Mouse (Mus musculus): Measurements from ENCODE around the gene Evi5. TPM values are rescaled to one million over a fixed set of nuclear protein-coding genes. Genes with fewer than 3 reads are reported as not detected.

The Evi5 gene
- polyA plus RNA-seq, 1 experiment from 2014 or later = 51.7 TPM

- no peak for ATAC-seq
- Histone ChIP-seq H3K9me3 (replicated peaks) (no peaks in the 10 kb centered on the region), H3K4me3 (no peak overlapping the region), H3K27me3 (no peaks in the 10 kb centered on the region), H3K4me2 (no peak overlapping the region), H3K36me3 (ENCODE audit: poor library complexity, severe bottlenecking) (peaks cover 5% of the 10 kb centered on the region; the same call in 1 of the 2 replicates), H3K4me1 (no peaks in the 10 kb centered on the region), H3K9ac (no peak overlapping the region), H3K27ac (no peak overlapping the region)
- WGBS = 95% methylated on average over 5 of the region's 5 CpGs
These were observed 34.2 kb downstream of the Evi5 start for GRCm38 (mm10) chr5:107840549-107841238.

- 71% methylated on average over 3 of the region's 3 CpGs for WGBS
- no peaks in the 10 kb centered on the region for H3K27me3 ChIP-seq
- no peak overlapping the region for H3K4me2 ChIP-seq
- H3K9me3 ChIP-seq (replicated peaks) = no peaks in the 10 kb centered on the region
- no peak for ATAC-seq
- no peak overlapping the region for H3K27ac ChIP-seq
- no peaks in the 10 kb centered on the region for H3K4me1 ChIP-seq
- no peak overlapping the region for H3K4me3 ChIP-seq
- H3K9ac ChIP-seq = no peak overlapping the region
- H3K36me3 ChIP-seq (ENCODE audit: poor library complexity, severe bottlenecking) = peaks cover 5% of the 10 kb centered on the region; the same call in 1 of the 2 replicates
These were observed 35.8 kb downstream of the Evi5 start for GRCm38 (mm10) chr5:107838891-107839644.

GRCm38 (mm10) chr5:107834287-107834686 lies 40.6 kb downstream of the Evi5 start:
- WGBS = 82% methylated on average over 1 of the region's 1 CpGs
- Histone ChIP-seq H3K36me3 (ENCODE audit: poor library complexity, severe bottlenecking) (peaks cover 12% of the 10 kb centered on the region), H3K4me1 (no peaks in the 10 kb centered on the region), H3K4me3 (no peak overlapping the region), H3K9me3 (replicated peaks) (peaks cover 3% of the 10 kb centered on the region; the same call in 1 of the 2 replicates), H3K27ac (no peak overlapping the region), H3K27me3 (no peaks in the 10 kb centered on the region), H3K4me2 (no peak overlapping the region), H3K9ac (no peak overlapping the region)
- ATAC-seq = no peak

GRCm38 (mm10) chr5:107831351-107831750 lies 43.6 kb downstream of the Evi5 start:
- Histone ChIP-seq H3K27me3 (no peaks in the 10 kb centered on the region), H3K27ac (no peak overlapping the region), H3K9ac (no peak overlapping the region), H3K9me3 (replicated peaks) (peaks cover 3% of the 10 kb centered on the region; the same call in 1 of the 2 replicates), H3K4me1 (no peaks in the 10 kb centered on the region), H3K4me3 (no peak overlapping the region), H3K4me2 (no peak overlapping the region), H3K36me3 (ENCODE audit: poor library complexity, severe bottlenecking) (peaks cover 12% of the 10 kb centered on the region)
- no peak for ATAC-seq
- 88% methylated on average over 3 of the region's 3 CpGs for WGBS

- peaks cover 12% of the 10 kb centered on the region for H3K36me3 ChIP-seq (ENCODE audit: poor library complexity, severe bottlenecking)
- no peak within 1 kb of the TSS for H3K4me2 ChIP-seq
- H3K27ac ChIP-seq = no peak within 1 kb of the TSS
- H3K9ac ChIP-seq = no peak within 1 kb of the TSS
- H3K4me1 ChIP-seq = no peaks in the 10 kb centered on the region
- H3K9me3 ChIP-seq (replicated peaks) = peaks cover 3% of the 10 kb centered on the region; the same call in 1 of the 2 replicates
- no peak within 1 kb of the TSS for H3K4me3 ChIP-seq
- no peak for ATAC-seq
- WGBS = 97% methylated on average over 22 of the region's 22 CpGs
- H3K27me3 ChIP-seq = no peaks in the 10 kb centered on the region
These were observed 44.8 kb downstream of the Evi5 start, which contains the start of gene Ube2d2b for GRCm38 (mm10) chr5:107829998-107830560. TSS of gene Ube2d2b (plus strand) at chr5:107830099.

GRCm38 (mm10) chr5:107822521-107822920 lies 52.4 kb downstream of the Evi5 start:
- Histone ChIP-seq H3K27me3 (no peaks in the 10 kb centered on the region), H3K4me3 (no peak overlapping the region), H3K9ac (no peak overlapping the region), H3K4me1 (no peaks in the 10 kb centered on the region), H3K9me3 (replicated peaks) (no peaks in the 10 kb centered on the region), H3K36me3 (ENCODE audit: poor library complexity, severe bottlenecking) (no peaks in the 10 kb centered on the region), H3K4me2 (no peak overlapping the region), H3K27ac (no peak overlapping the region)
- 88% methylated on average over 1 of the region's 1 CpGs for WGBS
- no peak for ATAC-seq

GRCm38 (mm10) chr5:107814651-107815050 lies 60.3 kb downstream of the Evi5 start:
- H3K4me2 ChIP-seq = no peak overlapping the region
- H3K9ac ChIP-seq = no peak overlapping the region
- no peaks in the 10 kb centered on the region for H3K4me1 ChIP-seq
- no peak overlapping the region for H3K4me3 ChIP-seq
- WGBS = 91% methylated on average over 2 of the region's 2 CpGs
- no peak for ATAC-seq
- H3K36me3 ChIP-seq (ENCODE audit: poor library complexity, severe bottlenecking) = peaks cover 27% of the 10 kb centered on the region
- no peak overlapping the region for H3K27ac ChIP-seq
- no peaks in the 10 kb centered on the region for H3K9me3 ChIP-seq (replicated peaks)
- H3K27me3 ChIP-seq = no peaks in the 10 kb centered on the region

GRCm38 (mm10) chr5:107807496-107807895 lies 67.4 kb downstream of the Evi5 start:
- Histone ChIP-seq H3K9me3 (replicated peaks) (no peaks in the 10 kb centered on the region), H3K9ac (no peak overlapping the region), H3K4me2 (no peak overlapping the region), H3K4me1 (no peaks in the 10 kb centered on the region), H3K4me3 (no peak overlapping the region), H3K27me3 (no peaks in the 10 kb centered on the region), H3K27ac (no peak overlapping the region), H3K36me3 (ENCODE audit: poor library complexity, severe bottlenecking) (0 out of 2 replicates have a peak, but pooled peaks cover 14% of the 10 kb centered on the region)
- ATAC-seq = no peak
- 82% methylated on average over 4 of the region's 4 CpGs for WGBS

GRCm38 (mm10) chr5:107802621-107803020 lies 72.3 kb downstream of the Evi5 start:
- H3K4me1 ChIP-seq = no peaks in the 10 kb centered on the region
- H3K27ac ChIP-seq = no peak overlapping the region
- H3K9me3 ChIP-seq (replicated peaks) = no peaks in the 10 kb centered on the region
- H3K36me3 ChIP-seq (ENCODE audit: poor library complexity, severe bottlenecking) = peaks cover 14% of the 10 kb centered on the region; the same call in 1 of the 2 replicates
- no peak overlapping the region for H3K4me2 ChIP-seq
- no peak for ATAC-seq
- H3K27me3 ChIP-seq = no peaks in the 10 kb centered on the region
- H3K4me3 ChIP-seq = no peak overlapping the region
- no peak overlapping the region for H3K9ac ChIP-seq

- H3K4me3 ChIP-seq = no peak overlapping the region
- H3K36me3 ChIP-seq (ENCODE audit: poor library complexity, severe bottlenecking) = peaks cover 21% of the 10 kb centered on the region; the same call in 1 of the 2 replicates
- H3K4me1 ChIP-seq = no peaks in the 10 kb centered on the region
- H3K9me3 ChIP-seq (replicated peaks) = no peaks in the 10 kb centered on the region
- H3K4me2 ChIP-seq = no peak overlapping the region
- ATAC-seq = no peak
- H3K9ac ChIP-seq = no peak overlapping the region
- no peak overlapping the region for H3K27ac ChIP-seq
- WGBS = 90% methylated on average over 2 of the region's 2 CpGs
- no peaks in the 10 kb centered on the region for H3K27me3 ChIP-seq
These were observed 73.7 kb downstream of the Evi5 start for GRCm38 (mm10) chr5:107801234-107801633.

GRCm38 (mm10) chr5:107798290-107798689 lies 76.6 kb downstream of the Evi5 start:
- WGBS = 95% methylated on average over 6 of the region's 6 CpGs
- H3K4me1 ChIP-seq = no peaks in the 10 kb centered on the region
- peaks cover 26% of the 10 kb centered on the region; the same call in 1 of the 2 replicates for H3K36me3 ChIP-seq (ENCODE audit: poor library complexity, severe bottlenecking)
- no peak overlapping the region for H3K27ac ChIP-seq
- no peaks in the 10 kb centered on the region for H3K9me3 ChIP-seq (replicated peaks)
- no peak overlapping the region for H3K9ac ChIP-seq
- H3K27me3 ChIP-seq = no peaks in the 10 kb centered on the region
- ATAC-seq = no peak
- H3K4me3 ChIP-seq = no peak overlapping the region
- no peak overlapping the region for H3K4me2 ChIP-seq

- Histone ChIP-seq H3K36me3 (ENCODE audit: poor library complexity, severe bottlenecking) (peaks cover 25% of the 10 kb centered on the region; the same call in 1 of the 2 replicates), H3K4me1 (no peaks in the 10 kb centered on the region), H3K27me3 (no peaks in the 10 kb centered on the region), H3K9me3 (replicated peaks) (no peaks in the 10 kb centered on the region), H3K9ac (no peak overlapping the region), H3K27ac (no peak overlapping the region), H3K4me2 (no peak overlapping the region), H3K4me3 (no peak overlapping the region)
- ATAC-seq = no peak
- WGBS = 33% methylated on average over 2 of the region's 2 CpGs
These were observed 81.0 kb downstream of the Evi5 start for GRCm38 (mm10) chr5:107793927-107794326.

All from forebrain, embryonic 13.5 days (tissue).